Mouse (Mus musculus) lung, postnatal 0 days (tissue): ENCODE measurements around the gene Ccdc70. TPM values are rescaled to one million over a fixed set of nuclear protein-coding genes. Genes with fewer than 3 reads are reported as not detected.
A peak's percentile ranks its signal among the peaks of the same experiment; 100 is the strongest.

ENCODE experiments used
- ATAC-seq: fragments of 200-750 bp; cut with Nextera tagmentation; 2 replicates; pipeline ENCODE4 v1.8.0; 2017; ENCODE audit warnings: moderate library complexity
- DNase-seq: peaks from one replicate; pipeline ENCODE4 v3.0.0-alpha.2; 2016; ENCODE audit warnings: low spot score
- H3K27ac ChIP-seq: fragments of 300-500 bp; sonication (generic); 2 replicates; pipeline ENCODE4 v1.5.1; 2014; ENCODE audit warnings: antibody characterized with exemption, mild to moderate bottlenecking, low read length, mixed read lengths
- H3K27me3 ChIP-seq: fragments of 300-500 bp; sonication (generic); replicated peaks from 2 replicates; pipeline ENCODE4 v1.6.1; 2014; ENCODE audit warnings: low read length, mixed read lengths; ENCODE audit not compliant: insufficient read depth
- H3K36me3 ChIP-seq: fragments of 300-500 bp; sonication (generic); 2 replicates; pipeline ENCODE4 v1.6.1; 2014; ENCODE audit warnings: low read length, mixed read lengths; ENCODE audit not compliant: insufficient read depth
- H3K4me1 ChIP-seq: fragments of 300-500 bp; sonication (generic); 2 replicates; pipeline ENCODE4 v1.6.1; 2014; ENCODE audit warnings: antibody characterized with exemption, low read depth, low read length, mixed read lengths; ENCODE audit not compliant: insufficient read depth
- H3K4me2 ChIP-seq: fragments of 300-500 bp; sonication (generic); replicated peaks from 2 replicates; pipeline ENCODE4 v1.6.1; 2014; ENCODE audit warnings: low read depth, mild to moderate bottlenecking, low read length, moderate library complexity, mixed read lengths
- H3K4me3 ChIP-seq: fragments of 300-500 bp; sonication (generic); 2 replicates; pipeline ENCODE4 v1.5.1; 2014; ENCODE audit warnings: low read depth, low read length
- H3K9ac ChIP-seq: fragments of 300-500 bp; sonication (generic); replicated peaks from 2 replicates; pipeline ENCODE4 v1.6.1; 2014; ENCODE audit warnings: low read depth, mild to moderate bottlenecking
- H3K9me3 ChIP-seq: fragments of 300-500 bp; sonication (generic); 2 replicates; pipeline ENCODE4 v1.6.1; 2016; ENCODE audit warnings: low read length, mixed read lengths
- CTCF ChIP-seq: IDR thresholded peaks from 2 replicates; pipeline ENCODE4 v1.5.1; 2016; ENCODE audit warnings: antibody characterized with exemption, mild to moderate bottlenecking
- EP300 ChIP-seq: IDR thresholded peaks from 2 replicates; pipeline ENCODE4 v1.6.1; 2016; ENCODE audit warnings: antibody characterized with exemption, mild to moderate bottlenecking, control low read depth
- WGBS: fragments of 180-500 bp; shearing (Covaris S2); extraction: QIAGEN DNeasy Blood & Tissue Kit; methylation state at CpG from one replicate; pipeline ENCODE4 v1.1.7; 2014; 5-methylcytosine and 5-hydroxymethylcytosine counted together
- polyA plus RNA-seq: library from polyadenylated mRNA; unstranded; fragments of >200 nt; fragmentation: Nextera tagmentation; extraction: Ambion mirVana; gene quantifications from 2 replicates; pipeline ENCODE4 v1.2.1, GENCODE M21; 2015

Gene Ccdc70
- polyA plus RNA-seq, 1 experiment from 2014 or later, result not detected

DNA sequence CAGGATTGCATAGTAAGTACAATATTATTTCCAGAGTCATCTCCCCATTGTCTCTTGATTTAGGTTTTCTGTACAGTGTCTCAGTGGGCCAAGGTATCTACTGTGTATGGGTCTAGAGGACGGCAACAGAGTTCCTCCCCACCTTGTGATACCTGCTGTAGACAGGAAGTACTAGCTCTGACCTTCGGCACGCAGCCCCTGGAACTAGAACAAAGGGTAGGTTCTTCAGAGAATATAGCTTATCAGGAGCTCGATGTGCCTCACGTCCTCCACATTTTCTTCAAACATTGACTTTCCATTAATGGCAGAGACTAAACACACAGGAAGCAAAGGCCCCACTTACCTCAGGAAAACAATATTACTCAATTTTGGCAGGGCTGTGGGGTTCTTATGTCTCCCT, 49.9 kb downstream of the Ccdc70 start:
- TF ChIP-seq CTCF (no peak), EP300 (no peak)
- peak; percentile 10 for DNase-seq
- H3K4me3 ChIP-seq, result no peak overlapping the region

DNA sequence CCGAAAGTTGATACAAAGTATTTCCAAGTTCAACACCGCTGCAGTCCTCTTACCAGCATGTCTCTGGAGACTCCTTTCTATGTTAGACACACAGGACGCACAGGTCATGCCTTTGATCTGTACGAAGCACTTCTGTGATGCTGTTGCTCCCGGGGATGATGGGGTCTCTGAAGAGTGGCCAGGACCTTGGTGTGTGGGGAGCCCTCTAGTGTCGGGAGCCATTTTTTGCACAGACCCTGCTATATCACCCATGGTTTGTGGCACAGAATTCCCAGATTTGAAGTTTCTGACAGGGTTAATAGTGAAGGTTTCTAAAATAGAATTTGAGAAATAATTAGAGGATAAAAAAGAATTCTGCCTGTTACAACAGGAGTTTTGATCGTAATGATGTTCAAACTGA, 52.7 kb downstream of the Ccdc70 start:
- Histone ChIP-seq H3K27me3 (no peaks in the 10 kb centered on the region), H3K9ac (no peak overlapping the region), H3K4me3 (no peak overlapping the region), H3K36me3 (no peaks in the 10 kb centered on the region), H3K4me2 (no peak overlapping the region), H3K4me1 (no peaks in the 10 kb centered on the region), H3K9me3 (no peaks in the 10 kb centered on the region), H3K27ac (no peak overlapping the region)
- DNase-seq (no peak), ATAC-seq (no peak)
- 48% methylated on average over 7 of the region's 7 CpGs for WGBS
- TF ChIP-seq CTCF (peak; percentile 25), EP300 (no peak)

More for the DNA sequence above, 49.9 kb downstream of the Ccdc70 start:
- 60% methylated on average over 5 of the region's 5 CpGs for WGBS
- no peaks in the 10 kb centered on the region for H3K4me1 ChIP-seq
- no peaks in the 10 kb centered on the region for H3K27me3 ChIP-seq
- 0 out of 2 replicates have a peak, but pooled peaks have one; percentile 21 for ATAC-seq
- H3K9me3 ChIP-seq, result no peaks in the 10 kb centered on the region
- no peak overlapping the region for H3K4me2 ChIP-seq
- no peaks in the 10 kb centered on the region for H3K36me3 ChIP-seq
- H3K27ac ChIP-seq, result no peak overlapping the region
- H3K9ac ChIP-seq, result no peak overlapping the region

Other genes starting within 250 kb of the Ccdc70 start
- not detected in 2 replicates for gene Defa24, start 235.3 kb upstream of the Ccdc70 start, polyA plus RNA-seq
- gene Defb50, start 146.2 kb upstream of the Ccdc70 start, polyA plus RNA-seq, result not detected in 2 replicates
- not detected in 2 replicates for gene Defb2, start 129.8 kb upstream of the Ccdc70 start, polyA plus RNA-seq
- gene Defb10, start 110.9 kb upstream of the Ccdc70 start, polyA plus RNA-seq, result not detected in 2 replicates
- not detected in 2 replicates for gene Defb9, start 84.4 kb upstream of the Ccdc70 start, polyA plus RNA-seq
- gene Defb11, start 63.4 kb upstream of the Ccdc70 start, polyA plus RNA-seq, result not detected in 2 replicates
- not detected in 2 replicates for gene Defb15, start 37.1 kb upstream of the Ccdc70 start, polyA plus RNA-seq
- not detected in 2 replicates for gene Defb35, start 31.4 kb upstream of the Ccdc70 start, polyA plus RNA-seq
- not detected in 2 replicates for gene Defb13, start 23.0 kb upstream of the Ccdc70 start, polyA plus RNA-seq
- gene Fam90a1a, start 11.1 kb upstream of the Ccdc70 start, polyA plus RNA-seq, result not detected in 2 replicates
- 7.3 and 12.0 TPM in 2 replicates for gene Atp7b, start 90.5 kb downstream of the Ccdc70 start, polyA plus RNA-seq
- 13.3 and 13.6 TPM in 2 replicates for gene Alg11, start 90.9 kb downstream of the Ccdc70 start, polyA plus RNA-seq
- 5.2 and 6.9 TPM in 2 replicates for gene Nek5, start 155.3 kb downstream of the Ccdc70 start, polyA plus RNA-seq
- 3.4 and 3.5 TPM in 2 replicates for gene Nek3, start 196.7 kb downstream of the Ccdc70 start, polyA plus RNA-seq
- 2.8 and 4.5 TPM in 2 replicates for gene Ckap2, start 216.0 kb downstream of the Ccdc70 start, polyA plus RNA-seq
- 36.8 and 41.7 TPM in 2 replicates for gene Vps36, start 223.0 kb downstream of the Ccdc70 start, polyA plus RNA-seq